Mouse (Mus musculus) lung, postnatal 25 days (tissue): Measurements from ENCODE around the gene Zfp524.

Experiments used
- DNase-seq: peaks from one replicate; pipeline ENCODE4 v3.0.0; 2022; ENCODE audit warnings: low spot score

The Zfp524 gene

GRCm38 (mm10) chr7:5051193-5052192 is 37.3 kb downstream of the Zfp524 start, which contains the start of gene Zfp580:
Gene Zfp580, plus strand, starts transcription at chr7:5051538.
- DNase-seq = peak; percentile 48

GRCm38 (mm10) chr7:5052438-5052837 is 38.2 kb downstream of the Zfp524 start:
- no peak for DNase-seq

GRCm38 (mm10) chr7:5052931-5053343 is 38.7 kb downstream of the Zfp524 start:
- DNase-seq = no peak

- DNase-seq = no peak
These were observed 39.4 kb downstream of the Zfp524 start for GRCm38 (mm10) chr7:5053456-5054179.

- DNase-seq = no peak
These were observed 42.5 kb downstream of the Zfp524 start for GRCm38 (mm10) chr7:5056651-5057263.

- no peak for DNase-seq
These were observed 43.2 kb downstream of the Zfp524 start for GRCm38 (mm10) chr7:5057381-5057780.

GRCm38 (mm10) chr7:5057804-5058203 is 43.6 kb downstream of the Zfp524 start:
- no peak for DNase-seq

GRCm38 (mm10) chr7:5058631-5059030 is 44.4 kb downstream of the Zfp524 start:
- DNase-seq = no peak

GRCm38 (mm10) chr7:5059421-5059820 is 45.2 kb downstream of the Zfp524 start:
- DNase-seq = no peak

GRCm38 (mm10) chr7:5060239-5060731 is 46.1 kb downstream of the Zfp524 start:
- DNase-seq = peak; percentile 80

- DNase-seq = peak; percentile 98
These were observed 46.9 kb downstream of the Zfp524 start for GRCm38 (mm10) chr7:5060944-5061773.

- peak; percentile 92 for DNase-seq
These were observed 47.7 kb downstream of the Zfp524 start, which contains the start of gene U2af2 for GRCm38 (mm10) chr7:5061774-5062359. Gene U2af2, plus strand, starts transcription at chr7:5062143.

- peak; percentile 65 for DNase-seq
These were observed 48.3 kb downstream of the Zfp524 start for GRCm38 (mm10) chr7:5062360-5063001.

- DNase-seq = no peak
These were observed 50.7 kb downstream of the Zfp524 start for GRCm38 (mm10) chr7:5064886-5065285.
